Mouse (Mus musculus): ENCODE measurements around the gene Hist1h2ac. TPM values are rescaled to one million over a fixed set of nuclear protein-coding genes. Genes with fewer than 3 reads are reported as not detected.
"Not testable (repeated sequence)": the region's sequence is repeated elsewhere in the genome, so short reads cannot be mapped to it uniquely, and the experiment has no call there.

The Hist1h2ac gene
- total RNA-seq (2021) = 1 to 10 TPM; 1.9 to 2.0 TPM
- long read RNA-seq, experiment 1 = 0 reads
- long read RNA-seq, experiment 2 = 0 reads

- peak; percentile 92 to 98 for DNase-seq (ENCODE audit: low spot score in 2 of 2)
- intact Hi-C loops (cut with DNase I) = loop anchor here (1.0 to 10.0 kb wide), 3 partner anchors 14 to 1639 kb away; partner anchors contain the start of genes Hist1h1e, Hist1h2ag, Hist1h2bj and Hist1h4c
Observed at GRCm38 (mm10) chr13:23683755-23684281, at the start of gene Hist1h2ac, which contains the start of gene Hist1h2bc. Gene Hist1h2ac (minus strand): TSS chr13:23683948. Gene Hist1h2bc (plus strand): TSS chr13:23684199.

GRCm38 (mm10) chr13:23732156-23732804 is 48.5 kb upstream of the Hist1h2ac start:
- intact Hi-C loops (cut with DNase I) = loop anchor here (1.0 kb wide), 1 partner anchor 31 kb away; no protein-coding TSS in a partner anchor
- DNase-seq (ENCODE audit: low spot score in 2 of 2) = peak; percentile 47 to 49

GRCm38 (mm10) chr13:23730479-23730878 is 46.7 kb upstream of the Hist1h2ac start:
- intact Hi-C loops (cut with DNase I) = no loop called here
- no peak for DNase-seq (ENCODE audit: low spot score in 2 of 2)

- DNase-seq (ENCODE audit: low spot score in 2 of 2) = no peak
- intact Hi-C loops (cut with DNase I) = no loop called here
Observed at GRCm38 (mm10) chr13:23729706-23730105, 46.0 kb upstream of the Hist1h2ac start.

- no peak for DNase-seq (ENCODE audit: low spot score in 2 of 2)
- intact Hi-C loops (cut with DNase I) = no loop called here
Observed at GRCm38 (mm10) chr13:23729192-23729525, 45.4 kb upstream of the Hist1h2ac start.

- intact Hi-C loops (cut with DNase I) = no loop called here
- no peak for DNase-seq (ENCODE audit: low spot score in 2 of 2)
Observed at GRCm38 (mm10) chr13:23728472-23729191, 44.9 kb upstream of the Hist1h2ac start.

- intact Hi-C loops (cut with DNase I) = no loop called here
- no peak for DNase-seq (ENCODE audit: low spot score in 2 of 2)
Observed at GRCm38 (mm10) chr13:23725213-23725612, 41.5 kb upstream of the Hist1h2ac start.

- no peak for DNase-seq (ENCODE audit: low spot score in 2 of 2)
- intact Hi-C loops (cut with DNase I) = no loop called here
Observed at GRCm38 (mm10) chr13:23724239-23724638, 40.5 kb upstream of the Hist1h2ac start.

GRCm38 (mm10) chr13:23717593-23718245 is 34.0 kb upstream of the Hist1h2ac start:
- intact Hi-C loops (cut with DNase I); DNase-seq (ENCODE audit: low spot score in 2 of 2): not testable (repeated sequence)

GRCm38 (mm10) chr13:23717176-23717575 is 33.4 kb upstream of the Hist1h2ac start:
- intact Hi-C loops (cut with DNase I) = no loop called here
- DNase-seq (ENCODE audit: low spot score in 2 of 2) = no peak

- DNase-seq (ENCODE audit: low spot score in 2 of 2) = no peak
- intact Hi-C loops (cut with DNase I) = no loop called here
Observed at GRCm38 (mm10) chr13:23716261-23717042, 32.7 kb upstream of the Hist1h2ac start.

- intact Hi-C loops (cut with DNase I) = no loop called here
- DNase-seq (ENCODE audit: low spot score in 2 of 2) = peak in 1 of 2 experiments; percentile 34
Observed at GRCm38 (mm10) chr13:23710374-23711089, 26.8 kb upstream of the Hist1h2ac start, which contains the start of gene Hfe. Gene Hfe (minus strand): TSS chr13:23710854.

- intact Hi-C loops (cut with DNase I) = no loop called here
- no peak for DNase-seq (ENCODE audit: low spot score in 2 of 2)
Observed at GRCm38 (mm10) chr13:23709714-23710373, 26.1 kb upstream of the Hist1h2ac start.

- intact Hi-C loops (cut with DNase I) = no loop called here
- DNase-seq (ENCODE audit: low spot score in 2 of 2) = no peak
Observed at GRCm38 (mm10) chr13:23708654-23709053, 24.9 kb upstream of the Hist1h2ac start.

- intact Hi-C loops (cut with DNase I) = no loop called here
- no peak for DNase-seq (ENCODE audit: low spot score in 2 of 2)
Observed at GRCm38 (mm10) chr13:23708041-23708440, 24.3 kb upstream of the Hist1h2ac start.

GRCm38 (mm10) chr13:23706771-23707170 is 23.0 kb upstream of the Hist1h2ac start:
- DNase-seq (ENCODE audit: low spot score in 2 of 2) = no peak
- intact Hi-C loops (cut with DNase I) = no loop called here

GRCm38 (mm10) chr13:23705751-23706356 is 22.1 kb upstream of the Hist1h2ac start:
- intact Hi-C loops (cut with DNase I) = no loop called here
- no peak for DNase-seq (ENCODE audit: low spot score in 2 of 2)

GRCm38 (mm10) chr13:23702801-23703200 is 19.1 kb upstream of the Hist1h2ac start:
- DNase-seq (ENCODE audit: low spot score in 2 of 2); intact Hi-C loops (cut with DNase I): not testable (repeated sequence)

Measured in left cerebral cortex, postnatal 14 days (tissue).